Mouse (Mus musculus) heart, adult 9 months (tissue): ENCODE measurements at regions not wholly inside any gene's neighbourhood (a gene's known extent, or its start where the extent isn't known, plus 50 kb on each side); places are given as distances from the start of the nearest gene placed in this dataset.

Source experiments
- DNase-seq, 2 experiments: peaks; one replicate each; pipeline ENCODE4 v3.0.0; 2022; ENCODE audit warnings: low spot score in 2 of 2

- DNase-seq: no peak
Observed at GRCm38 (mm10) chr10:98434974-98435373, 479.2 kb upstream of the Atp2b1 start.

- no peak for DNase-seq
Observed at GRCm38 (mm10) chr10:98461538-98461937, 452.7 kb upstream of the Atp2b1 start.

- DNase-seq: no peak
Observed at GRCm38 (mm10) chr10:98474581-98474980, 439.6 kb upstream of the Atp2b1 start.

GRCm38 (mm10) chr10:98485751-98486681 lies 428.2 kb upstream of the Atp2b1 start:
- DNase-seq: peak in 1 of 2 experiments; percentile 17

- DNase-seq: peak; percentile 56 to 61
Observed at GRCm38 (mm10) chr10:98494354-98494753, 419.9 kb upstream of the Atp2b1 start.

- no peak for DNase-seq
Observed at GRCm38 (mm10) chr10:98496254-98496653, 418.0 kb upstream of the Atp2b1 start.

- no peak for DNase-seq
Observed at GRCm38 (mm10) chr10:98500315-98500714, 413.9 kb upstream of the Atp2b1 start.

GRCm38 (mm10) chr10:98501566-98501965 lies 412.6 kb upstream of the Atp2b1 start:
- DNase-seq: no peak

- no peak for DNase-seq
Observed at GRCm38 (mm10) chr10:98504524-98504923, 409.7 kb upstream of the Atp2b1 start.

GRCm38 (mm10) chr10:98508515-98509143 lies 405.6 kb upstream of the Atp2b1 start:
- peak in 1 of 2 experiments; percentile 11 for DNase-seq

- no peak for DNase-seq
Observed at GRCm38 (mm10) chr10:98514836-98515235, 399.4 kb upstream of the Atp2b1 start.

- DNase-seq: no peak
Observed at GRCm38 (mm10) chr10:98517609-98518008, 396.6 kb upstream of the Atp2b1 start.

- no peak for DNase-seq
Observed at GRCm38 (mm10) chr10:98529565-98529964, 384.6 kb upstream of the Atp2b1 start.

- DNase-seq: no peak
Observed at GRCm38 (mm10) chr10:98531425-98531824, 382.8 kb upstream of the Atp2b1 start.

- peak; percentile 7 to 13 for DNase-seq
Observed at GRCm38 (mm10) chr10:98538706-98539105, 375.5 kb upstream of the Atp2b1 start.

- DNase-seq: no peak
Observed at GRCm38 (mm10) chr10:98541062-98541461, 373.1 kb upstream of the Atp2b1 start.

GRCm38 (mm10) chr10:98542072-98542471 lies 372.1 kb upstream of the Atp2b1 start:
- no peak for DNase-seq

GRCm38 (mm10) chr10:98543253-98543997 lies 370.8 kb upstream of the Atp2b1 start:
- DNase-seq: peak; percentile 35 to 57

GRCm38 (mm10) chr10:98543998-98544349 lies 370.2 kb upstream of the Atp2b1 start:
- peak in 1 of 2 experiments; percentile 5 for DNase-seq

- DNase-seq: no peak
Observed at GRCm38 (mm10) chr10:98554575-98554974, 359.6 kb upstream of the Atp2b1 start.

GRCm38 (mm10) chr10:98557470-98558060 lies 356.6 kb upstream of the Atp2b1 start:
- no peak for DNase-seq

- no peak for DNase-seq
Observed at GRCm38 (mm10) chr10:98558560-98558959, 355.6 kb upstream of the Atp2b1 start.
